Mouse (Mus musculus) thymus, adult 2 months (tissue): ENCODE data around the gene Lhpp.

ENCODE experiments used
- CTCF ChIP-seq: fragments of 200-500 bp; IDR thresholded peaks from 2 replicates; pipeline ENCODE4 v1.5.1; 2012; ENCODE audit warnings: mild to moderate bottlenecking, control low read depth, low read length, moderate library complexity, borderline replicate concordance; ENCODE audit not compliant: control insufficient read depth, poor library complexity, insufficient read depth; ENCODE audit errors: extremely low read depth
- POLR2A ChIP-seq: fragments of 200-500 bp; IDR thresholded peaks from 2 replicates; pipeline ENCODE4 v1.6.1; 2012; ENCODE audit warnings: mild to moderate bottlenecking, low read length, control low read depth, moderate library complexity; ENCODE audit not compliant: control insufficient read depth, poor library complexity, insufficient read depth; ENCODE audit errors: extremely low read depth

- TF ChIP-seq CTCF = no peak
- no peak for TF ChIP-seq POLR2A
These were observed 1.1 kb downstream of the Lhpp start for GRCm38 (mm10) chr7:132611530-132611929.
